Mouse (Mus musculus): ENCODE measurements around the gene Anapc4. TPM values are rescaled to one million over a fixed set of nuclear protein-coding genes. Genes with fewer than 3 reads are reported as not detected.

Gene Anapc4
- polyA plus RNA-seq (2015; fragmentation: Nextera tagmentation; extraction: Ambion mirVana): 112 and 121 TPM in 2 replicates

DNA sequence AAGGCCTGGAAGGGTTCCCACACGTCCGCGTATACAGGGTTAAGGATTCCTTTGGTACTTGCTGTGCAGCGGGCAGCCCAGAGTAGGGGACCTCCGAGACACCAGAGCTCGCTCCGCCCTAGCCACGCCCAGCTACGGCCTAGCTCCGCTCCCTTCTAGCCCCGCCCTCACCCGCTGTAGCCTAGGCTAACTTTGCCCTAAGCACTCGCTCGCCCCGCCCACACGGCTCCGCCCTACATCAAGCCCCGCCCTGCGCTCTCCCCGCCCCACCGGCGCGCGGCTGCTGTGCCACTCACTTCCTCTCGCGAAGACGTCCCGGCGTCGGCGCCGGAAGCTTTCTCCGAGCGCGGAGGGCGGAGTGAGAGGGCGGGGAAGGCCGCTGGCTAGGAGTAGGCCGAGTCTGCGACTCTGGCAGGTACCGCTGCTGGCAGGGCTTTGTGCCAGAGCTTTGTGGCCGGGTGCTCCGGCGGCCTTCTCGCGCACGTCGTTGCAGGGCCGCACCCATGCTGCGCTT, at the start of gene Anapc4:
Gene Anapc4, plus strand, starts transcription at position 252 of the 514 bp plus-strand sequence.
- no peaks in the 10 kb centered on the region for H3K9me3 ChIP-seq (replicated peaks)
- under 1% methylated on average over 46 of the region's 50 CpGs for WGBS
- ATAC-seq: peak; percentile 98
- H3K4me2 ChIP-seq: peak within 1 kb of the TSS; percentile 82
- peak within 1 kb of the TSS; percentile 75 for H3K4me3 ChIP-seq
- no peaks in the 10 kb centered on the region for H3K27me3 ChIP-seq
- peaks cover 27% of the 10 kb centered on the region for H3K36me3 ChIP-seq (ENCODE audit: poor library complexity, severe bottlenecking)
- peak within 1 kb of the TSS; percentile 88 for H3K27ac ChIP-seq
- peaks cover 27% of the 10 kb centered on the region for H3K4me1 ChIP-seq
- H3K9ac ChIP-seq: peak within 1 kb of the TSS; percentile 88

DNA sequence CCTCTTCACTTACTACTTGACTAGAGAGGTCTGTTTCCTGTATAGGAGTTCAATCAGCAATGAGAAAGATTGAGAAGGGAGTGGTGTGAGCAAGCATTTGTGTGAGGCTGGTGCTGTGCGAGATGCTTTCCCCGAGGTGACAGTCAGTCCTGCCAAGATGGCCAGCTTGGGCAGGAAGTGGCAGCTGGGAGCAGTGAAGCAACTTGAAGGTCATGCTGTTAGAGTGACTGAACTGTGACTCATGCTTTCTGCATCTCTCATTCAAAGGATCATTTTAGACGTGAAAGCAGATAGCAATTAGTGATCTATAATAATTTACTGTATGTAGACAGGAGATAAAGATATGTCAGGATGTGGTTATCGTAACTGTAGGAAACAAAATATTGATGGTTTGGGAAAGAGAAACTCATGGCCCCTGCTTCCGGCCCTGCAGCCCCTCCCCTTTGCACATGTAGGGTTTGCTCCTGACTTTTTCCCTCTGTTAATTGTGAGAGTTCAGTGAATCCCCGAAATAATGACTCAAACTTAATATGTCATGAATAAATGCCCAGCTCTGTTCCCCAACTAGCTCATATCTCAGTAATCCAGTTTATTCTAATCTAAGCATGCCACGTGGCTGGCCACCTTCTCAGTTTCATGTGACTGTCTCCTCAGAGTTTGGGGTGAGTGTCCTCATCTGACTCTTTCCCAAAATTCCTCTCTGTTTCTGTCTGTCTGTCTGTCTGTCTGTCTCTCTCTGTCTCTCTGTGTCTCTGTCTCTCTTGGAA, 47.1 kb upstream of the Anapc4 start:
- no peaks in the 10 kb centered on the region for H3K27me3 ChIP-seq
- H3K9ac ChIP-seq: no peak overlapping the region
- 91% methylated on average over 7 of the region's 7 CpGs for WGBS
- H3K4me3 ChIP-seq: no peak overlapping the region
- H3K36me3 ChIP-seq (ENCODE audit: poor library complexity, severe bottlenecking): peaks cover 9% of the 10 kb centered on the region; the same call in 1 of the 2 replicates
- H3K4me1 ChIP-seq: no peaks in the 10 kb centered on the region
- no peak overlapping the region for H3K27ac ChIP-seq
- no peaks in the 10 kb centered on the region for H3K9me3 ChIP-seq (replicated peaks)
- no peak for ATAC-seq
- no peak overlapping the region for H3K4me2 ChIP-seq

DNA sequence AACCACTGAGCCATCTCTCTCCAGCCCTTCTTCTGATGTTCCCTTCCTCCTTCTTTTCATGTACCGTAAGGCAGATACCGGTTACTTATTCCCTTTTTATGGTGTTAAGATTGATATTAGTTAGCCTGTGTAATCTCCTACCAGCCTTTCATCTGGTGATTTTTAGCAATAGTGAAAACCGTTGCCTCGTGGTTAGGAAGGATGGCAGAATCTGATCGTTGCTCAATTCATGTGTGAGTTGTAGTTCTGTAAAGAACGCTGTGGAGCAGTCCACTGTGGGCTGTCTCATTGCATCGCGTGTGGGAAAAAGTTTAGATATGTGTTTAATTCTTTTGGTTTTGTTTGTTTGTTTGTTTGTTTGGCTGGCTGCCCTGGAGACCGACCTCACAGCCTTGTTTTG, 40.6 kb upstream of the Anapc4 start:
- H3K4me2 ChIP-seq: no peak overlapping the region
- peaks cover 30% of the 10 kb centered on the region for H3K36me3 ChIP-seq (ENCODE audit: poor library complexity, severe bottlenecking)
- 94% methylated on average over 9 of the region's 9 CpGs for WGBS
- no peak overlapping the region for H3K27ac ChIP-seq
- no peaks in the 10 kb centered on the region for H3K27me3 ChIP-seq
- H3K4me1 ChIP-seq: no peaks in the 10 kb centered on the region
- H3K4me3 ChIP-seq: no peak overlapping the region
- no peak overlapping the region for H3K9ac ChIP-seq
- no peaks in the 10 kb centered on the region for H3K9me3 ChIP-seq (replicated peaks)
- no peak for ATAC-seq

DNA sequence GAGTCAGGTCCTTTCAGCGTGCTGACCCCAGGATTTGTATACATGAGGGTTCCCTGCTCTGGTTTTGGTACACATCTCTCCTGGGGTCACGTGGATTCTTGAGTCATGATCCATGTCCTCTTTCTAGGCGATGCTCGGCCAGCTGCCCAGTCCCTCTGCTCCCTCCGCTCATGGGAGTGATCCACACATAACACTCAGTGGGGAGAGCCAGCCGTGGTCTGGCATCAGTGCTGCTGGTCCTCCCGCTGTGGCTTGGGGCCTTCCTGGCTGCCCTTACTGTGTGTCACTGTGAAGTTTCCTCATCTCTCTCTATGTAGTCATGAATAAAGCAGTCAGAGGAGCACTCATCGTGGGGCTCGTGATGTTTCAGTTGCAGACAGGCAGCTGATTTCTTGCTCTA, 39.7 kb upstream of the Anapc4 start:
- Histone ChIP-seq H3K4me1 (no peaks in the 10 kb centered on the region), H3K4me2 (no peak overlapping the region), H3K36me3 (ENCODE audit: poor library complexity, severe bottlenecking) (peaks cover 35% of the 10 kb centered on the region), H3K9me3 (replicated peaks) (no peaks in the 10 kb centered on the region), H3K27me3 (no peaks in the 10 kb centered on the region), H3K27ac (no peak overlapping the region), H3K4me3 (no peak overlapping the region), H3K9ac (no peak overlapping the region)
- ATAC-seq: no peak
- WGBS: 91% methylated on average over 9 of the region's 9 CpGs

DNA sequence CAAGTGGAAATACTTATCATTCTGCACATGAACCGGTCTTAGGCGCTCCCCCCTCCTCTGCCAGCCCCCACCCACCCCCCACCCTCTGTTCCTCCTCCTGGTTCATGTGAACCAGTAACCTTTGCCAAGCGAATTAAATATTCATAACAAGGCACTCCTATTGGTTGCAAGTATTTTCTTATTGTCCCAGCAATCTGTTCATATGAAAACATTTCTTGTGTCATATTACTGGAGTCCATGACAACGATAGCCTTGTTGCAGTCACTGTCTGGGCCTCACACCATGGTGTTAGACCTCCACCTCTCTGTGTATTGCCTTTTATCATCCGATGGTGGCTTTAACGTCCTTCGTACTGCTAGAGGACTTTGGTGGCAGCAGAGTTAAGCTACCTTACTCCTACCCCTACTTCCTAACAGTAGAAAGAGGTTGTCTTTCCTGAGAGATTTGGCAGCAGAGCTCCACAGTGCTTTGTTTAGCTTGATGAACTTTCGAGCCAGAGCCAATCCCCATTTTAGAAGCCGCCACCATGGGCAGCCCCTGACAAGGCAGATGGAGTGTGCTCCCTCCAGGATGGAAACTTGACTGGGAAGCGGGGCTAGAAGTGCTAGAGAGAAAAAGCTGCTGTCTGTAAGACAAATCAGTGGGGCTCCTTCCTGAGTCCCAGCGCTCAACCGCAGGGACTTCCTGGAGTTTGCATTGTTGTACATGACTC, 34.4 kb upstream of the Anapc4 start:
- no peak overlapping the region for H3K9ac ChIP-seq
- no peak overlapping the region for H3K27ac ChIP-seq
- 92% methylated on average over 12 of the region's 12 CpGs for WGBS
- no peaks in the 10 kb centered on the region for H3K4me1 ChIP-seq
- peak; percentile 43; the same call in 1 of the 2 replicates for ATAC-seq
- H3K9me3 ChIP-seq (replicated peaks): no peaks in the 10 kb centered on the region
- H3K4me2 ChIP-seq: no peak overlapping the region
- H3K27me3 ChIP-seq: no peaks in the 10 kb centered on the region
- H3K4me3 ChIP-seq: no peak overlapping the region
- peaks cover 43% of the 10 kb centered on the region for H3K36me3 ChIP-seq (ENCODE audit: poor library complexity, severe bottlenecking)

DNA sequence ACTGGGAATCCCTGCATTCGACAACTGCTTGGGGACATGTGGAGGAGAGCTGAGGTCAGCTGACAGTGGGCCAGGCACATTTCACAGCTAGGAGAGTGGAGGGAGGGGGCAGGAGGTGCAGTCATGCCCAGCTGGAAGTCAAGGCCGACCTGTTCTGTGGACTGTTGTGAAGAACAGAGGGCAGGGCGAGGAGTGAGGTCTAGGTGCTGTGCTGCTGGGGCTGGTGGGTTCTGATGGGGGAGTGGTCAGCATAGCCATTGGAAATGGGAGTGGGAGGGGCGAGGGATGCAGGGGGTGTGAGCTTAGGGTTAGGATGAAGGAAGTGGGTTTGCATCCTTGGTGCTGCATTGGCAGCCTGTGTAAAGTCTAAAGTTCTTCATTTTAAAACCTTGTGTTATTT, 28.0 kb upstream of the Anapc4 start:
- Histone ChIP-seq H3K27me3 (no peaks in the 10 kb centered on the region), H3K4me1 (no peaks in the 10 kb centered on the region), H3K27ac (no peak overlapping the region), H3K36me3 (ENCODE audit: poor library complexity, severe bottlenecking) (peaks cover 45% of the 10 kb centered on the region), H3K4me3 (no peak overlapping the region), H3K4me2 (no peak overlapping the region), H3K9me3 (replicated peaks) (no peaks in the 10 kb centered on the region), H3K9ac (no peak overlapping the region)
- WGBS: 84% methylated on average over 4 of the region's 4 CpGs
- no peak for ATAC-seq

DNA sequence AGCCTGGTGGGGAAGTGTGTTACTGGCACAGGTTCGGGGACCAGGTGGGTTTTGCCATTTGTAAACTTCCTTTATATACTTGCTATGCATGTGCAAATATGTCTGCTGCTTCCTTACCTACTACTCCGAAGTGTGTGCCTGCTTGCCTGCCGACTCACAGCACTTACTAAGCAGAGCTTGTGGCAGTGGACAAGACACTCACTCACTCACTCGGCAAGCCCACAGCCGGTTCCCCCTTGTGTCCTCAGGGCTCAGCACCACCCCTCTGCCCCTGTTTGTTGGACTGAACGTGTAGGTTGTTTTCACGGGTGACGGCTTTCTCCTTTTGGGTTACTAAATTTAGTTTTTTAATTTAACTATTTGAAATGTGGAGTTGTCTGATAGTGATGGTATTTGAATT, 27.5 kb upstream of the Anapc4 start:
- no peak overlapping the region for H3K9ac ChIP-seq
- H3K36me3 ChIP-seq (ENCODE audit: poor library complexity, severe bottlenecking): peaks cover 45% of the 10 kb centered on the region
- no peaks in the 10 kb centered on the region for H3K4me1 ChIP-seq
- H3K4me2 ChIP-seq: no peak overlapping the region
- no peaks in the 10 kb centered on the region for H3K27me3 ChIP-seq
- H3K27ac ChIP-seq: no peak overlapping the region
- WGBS: 87% methylated on average over 8 of the region's 8 CpGs
- no peak for ATAC-seq
- no peaks in the 10 kb centered on the region for H3K9me3 ChIP-seq (replicated peaks)
- H3K4me3 ChIP-seq: no peak overlapping the region

DNA sequence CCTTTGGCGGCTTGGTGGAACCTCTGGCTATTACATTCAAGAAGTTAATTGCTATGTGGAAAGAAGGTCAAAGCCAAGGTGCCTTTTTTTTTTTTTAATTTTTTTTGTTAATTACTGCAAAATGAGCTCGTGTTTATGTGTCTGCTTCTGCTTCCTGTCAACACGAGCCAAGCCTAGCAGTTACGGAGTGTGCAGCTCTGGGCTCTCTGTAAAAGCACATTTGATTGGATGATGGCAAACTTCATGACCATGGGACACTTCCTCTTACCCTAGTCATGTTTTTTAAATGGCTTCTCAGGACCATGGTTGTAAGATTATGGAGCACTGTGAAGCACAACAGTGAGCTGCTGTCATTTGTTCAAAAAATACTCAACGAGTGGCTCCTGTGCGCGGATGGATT, 26.8 kb upstream of the Anapc4 start:
- Histone ChIP-seq H3K4me1 (no peaks in the 10 kb centered on the region), H3K4me2 (no peak overlapping the region), H3K27me3 (no peaks in the 10 kb centered on the region), H3K4me3 (no peak overlapping the region), H3K36me3 (ENCODE audit: poor library complexity, severe bottlenecking) (peaks cover 45% of the 10 kb centered on the region), H3K9ac (no peak overlapping the region), H3K9me3 (replicated peaks) (no peaks in the 10 kb centered on the region), H3K27ac (no peak overlapping the region)
- 89% methylated on average over 7 of the region's 7 CpGs for WGBS
- no peak for ATAC-seq

DNA sequence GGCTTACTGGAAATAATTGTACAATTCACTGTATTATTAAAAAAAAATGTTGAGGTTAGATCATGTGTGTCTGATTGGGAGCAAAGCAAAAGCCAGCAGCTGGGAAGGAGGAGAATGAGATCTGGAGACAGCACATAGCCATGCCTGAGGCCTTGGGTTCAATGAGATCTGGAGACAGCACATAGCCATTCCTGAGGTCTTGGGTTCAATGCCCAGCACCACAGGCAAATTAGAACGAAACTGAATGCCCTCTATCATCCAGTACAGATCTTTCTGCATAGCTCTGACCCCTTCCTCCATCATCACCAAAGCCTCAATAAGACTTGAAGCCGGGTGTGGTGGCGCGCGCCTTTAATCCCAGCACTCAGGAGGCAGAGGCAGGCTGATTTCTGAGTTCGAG, 23.4 kb upstream of the Anapc4 start:
- no peak for ATAC-seq
- Histone ChIP-seq H3K4me2 (no peak overlapping the region), H3K9ac (no peak overlapping the region), H3K27me3 (no peaks in the 10 kb centered on the region), H3K36me3 (ENCODE audit: poor library complexity, severe bottlenecking) (peaks cover 41% of the 10 kb centered on the region), H3K4me1 (no peaks in the 10 kb centered on the region), H3K4me3 (no peak overlapping the region), H3K9me3 (replicated peaks) (no peaks in the 10 kb centered on the region), H3K27ac (no peak overlapping the region)
- WGBS: 94% methylated on average over 6 of the region's 6 CpGs

DNA sequence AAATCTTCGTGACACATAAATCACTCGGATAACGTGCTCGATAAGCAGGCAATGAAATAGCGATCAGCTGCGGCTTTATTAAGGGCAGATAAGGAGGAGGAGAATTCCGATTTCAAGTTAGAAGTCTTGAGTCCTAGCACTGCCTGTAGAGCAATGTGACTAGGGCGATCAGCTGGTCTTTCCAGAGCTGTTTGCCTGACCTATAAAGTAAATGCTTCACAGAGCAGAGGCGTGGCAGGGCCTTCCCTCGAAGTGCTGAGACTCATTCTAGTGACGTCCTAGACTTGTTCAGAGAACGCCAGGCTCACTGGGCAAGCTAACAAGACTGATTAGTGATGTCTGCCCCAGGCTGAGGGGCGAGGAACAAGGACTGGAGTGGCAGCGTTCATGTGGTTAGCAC, 22.8 kb upstream of the Anapc4 start:
- no peak overlapping the region for H3K4me2 ChIP-seq
- no peaks in the 10 kb centered on the region for H3K27me3 ChIP-seq
- H3K36me3 ChIP-seq (ENCODE audit: poor library complexity, severe bottlenecking): peaks cover 44% of the 10 kb centered on the region
- no peak overlapping the region for H3K27ac ChIP-seq
- H3K4me3 ChIP-seq: no peak overlapping the region
- H3K4me1 ChIP-seq: no peaks in the 10 kb centered on the region
- WGBS: 94% methylated on average over 14 of the region's 14 CpGs
- H3K9me3 ChIP-seq (replicated peaks): no peaks in the 10 kb centered on the region
- no peak overlapping the region for H3K9ac ChIP-seq
- ATAC-seq: no peak

DNA sequence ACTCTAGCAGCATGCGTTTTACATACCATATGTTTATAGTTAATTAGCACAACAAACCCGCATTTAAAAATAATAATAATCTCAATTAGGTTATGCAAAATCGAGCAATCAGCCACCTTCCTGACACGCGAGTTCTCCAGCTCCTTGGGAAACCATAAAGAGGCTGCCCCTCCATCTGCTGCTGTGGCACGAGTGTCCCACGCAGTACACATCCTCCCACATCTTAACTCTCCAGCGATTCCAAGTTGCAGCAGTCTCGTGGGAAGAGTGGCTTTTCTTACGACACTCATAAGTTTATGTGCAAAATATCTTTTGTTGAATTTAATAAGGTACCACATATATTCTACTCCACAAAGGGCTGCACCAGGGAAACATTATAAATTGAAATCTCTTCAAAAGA, 21.4 kb upstream of the Anapc4 start:
- no peak overlapping the region for H3K4me2 ChIP-seq
- H3K36me3 ChIP-seq (ENCODE audit: poor library complexity, severe bottlenecking): peaks cover 52% of the 10 kb centered on the region
- no peaks in the 10 kb centered on the region for H3K27me3 ChIP-seq
- WGBS: 83% methylated on average over 10 of the region's 10 CpGs
- H3K9me3 ChIP-seq (replicated peaks): no peaks in the 10 kb centered on the region
- H3K4me3 ChIP-seq: no peak overlapping the region
- no peaks in the 10 kb centered on the region for H3K4me1 ChIP-seq
- no peak overlapping the region for H3K27ac ChIP-seq
- H3K9ac ChIP-seq: no peak overlapping the region
- no peak for ATAC-seq

DNA sequence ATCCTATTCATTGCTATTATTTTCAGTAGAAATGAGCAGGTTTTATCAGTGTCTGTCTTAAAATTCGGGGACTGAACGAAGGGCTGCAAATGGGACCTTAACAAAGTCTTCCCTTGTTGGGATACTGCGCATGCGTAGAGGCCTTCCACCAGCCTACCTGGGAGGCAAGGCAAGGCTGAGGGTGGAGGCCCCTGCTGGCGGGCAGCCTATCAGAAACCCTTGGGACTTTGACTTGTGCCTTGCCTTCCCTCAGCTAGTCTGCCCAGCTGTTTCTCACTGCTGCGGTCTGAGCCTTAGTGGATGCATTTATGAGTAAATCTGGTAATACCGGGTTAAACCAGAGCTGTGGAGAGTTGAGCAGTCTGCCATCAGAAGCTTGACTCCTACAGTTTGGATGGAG, 20.5 kb upstream of the Anapc4 start:
- H3K4me2 ChIP-seq: no peak overlapping the region

More for the DNA sequence above, 20.5 kb upstream of the Anapc4 start:
- no peaks in the 10 kb centered on the region for H3K4me1 ChIP-seq
- no peaks in the 10 kb centered on the region for H3K27me3 ChIP-seq
- H3K9me3 ChIP-seq (replicated peaks): no peaks in the 10 kb centered on the region
- H3K9ac ChIP-seq: no peak overlapping the region
- no peak overlapping the region for H3K27ac ChIP-seq
- H3K36me3 ChIP-seq (ENCODE audit: poor library complexity, severe bottlenecking): peaks cover 46% of the 10 kb centered on the region
- no peak overlapping the region for H3K4me3 ChIP-seq
- no peak for ATAC-seq
- WGBS: 95% methylated on average over 7 of the region's 7 CpGs
